Mouse (Mus musculus): ENCODE data around the gene Macc1. TPM values are rescaled to one million over a fixed set of nuclear protein-coding genes. Genes with fewer than 3 reads are reported as not detected.

Gene Macc1
- 2.1 and 2.7 TPM in 2 replicates for polyA plus RNA-seq (2015; fragmentation: Nextera tagmentation; extraction: Ambion mirVana)

- ATAC-seq: no peak
Measured at GRCm38 (mm10) chr12:119313970-119314369, at the start of gene Macc1. Macc1 (plus strand) TSS chr12:119314270.

GRCm38 (mm10) chr12:119264506-119264905, 49.6 kb upstream of the Macc1 start:
- Histone ChIP-seq H3K9me3 (no peaks in the 10 kb centered on the region), H3K27ac (no peak overlapping the region), H3K9ac (no peak overlapping the region), H3K4me3 (replicated peaks) (no peak overlapping the region), H3K36me3 (no peaks in the 10 kb centered on the region), H3K27me3 (replicated peaks) (no peaks in the 10 kb centered on the region), H3K4me2 (replicated peaks) (no peak overlapping the region), H3K4me1 (replicated peaks) (no peaks in the 10 kb centered on the region)
- WGBS: 93% methylated on average over 3 of the region's 3 CpGs
- ATAC-seq: no peak

More at GRCm38 (mm10) chr12:119313970-119314369, at the start of gene Macc1:
- H3K9ac ChIP-seq: no peak within 1 kb of the TSS
- no peak within 1 kb of the TSS for H3K27ac ChIP-seq
- no peaks in the 10 kb centered on the region for H3K36me3 ChIP-seq
- H3K4me3 ChIP-seq (replicated peaks): no peak within 1 kb of the TSS
- H3K4me1 ChIP-seq (replicated peaks): no peaks in the 10 kb centered on the region
- H3K4me2 ChIP-seq (replicated peaks): no peak within 1 kb of the TSS
- no peaks in the 10 kb centered on the region for H3K27me3 ChIP-seq (replicated peaks)
- no peaks in the 10 kb centered on the region for H3K9me3 ChIP-seq

GRCm38 (mm10) chr12:119268723-119269122, 45.3 kb upstream of the Macc1 start:
- no peaks in the 10 kb centered on the region for H3K27me3 ChIP-seq (replicated peaks)
- no peak overlapping the region for H3K4me3 ChIP-seq (replicated peaks)
- WGBS: 79% methylated on average over 1 of the region's 1 CpGs
- no peaks in the 10 kb centered on the region for H3K4me1 ChIP-seq (replicated peaks)
- H3K4me2 ChIP-seq (replicated peaks): no peak overlapping the region
- H3K27ac ChIP-seq: no peak overlapping the region
- ATAC-seq: no peak
- H3K9ac ChIP-seq: no peak overlapping the region
- no peaks in the 10 kb centered on the region for H3K9me3 ChIP-seq
- no peaks in the 10 kb centered on the region for H3K36me3 ChIP-seq

GRCm38 (mm10) chr12:119270036-119270435, 44.0 kb upstream of the Macc1 start:
- Histone ChIP-seq H3K36me3 (no peaks in the 10 kb centered on the region), H3K4me3 (replicated peaks) (no peak overlapping the region), H3K4me1 (replicated peaks) (no peaks in the 10 kb centered on the region), H3K27ac (no peak overlapping the region), H3K9me3 (no peaks in the 10 kb centered on the region), H3K27me3 (replicated peaks) (no peaks in the 10 kb centered on the region), H3K9ac (no peak overlapping the region), H3K4me2 (replicated peaks) (no peak overlapping the region)
- ATAC-seq: no peak
- 79% methylated on average over 2 of the region's 2 CpGs for WGBS

GRCm38 (mm10) chr12:119271964-119272363, 42.1 kb upstream of the Macc1 start:
- WGBS: 71% methylated on average over 1 of the region's 1 CpGs
- no peaks in the 10 kb centered on the region for H3K36me3 ChIP-seq
- no peak overlapping the region for H3K4me3 ChIP-seq (replicated peaks)
- no peaks in the 10 kb centered on the region for H3K27me3 ChIP-seq (replicated peaks)
- no peak overlapping the region for H3K9ac ChIP-seq
- no peaks in the 10 kb centered on the region for H3K4me1 ChIP-seq (replicated peaks)
- H3K9me3 ChIP-seq: no peaks in the 10 kb centered on the region
- H3K27ac ChIP-seq: no peak overlapping the region
- ATAC-seq: no peak
- H3K4me2 ChIP-seq (replicated peaks): no peak overlapping the region

- Histone ChIP-seq H3K36me3 (no peaks in the 10 kb centered on the region), H3K4me2 (replicated peaks) (no peak overlapping the region), H3K27ac (no peak overlapping the region), H3K4me1 (replicated peaks) (no peaks in the 10 kb centered on the region), H3K4me3 (replicated peaks) (no peak overlapping the region), H3K27me3 (replicated peaks) (no peaks in the 10 kb centered on the region), H3K9ac (no peak overlapping the region), H3K9me3 (no peaks in the 10 kb centered on the region)
- 13% methylated on average over 1 of the region's 1 CpGs for WGBS
- ATAC-seq: no peak
Measured at GRCm38 (mm10) chr12:119273605-119274004, 40.5 kb upstream of the Macc1 start.

- Histone ChIP-seq H3K27ac (no peak overlapping the region), H3K27me3 (replicated peaks) (no peaks in the 10 kb centered on the region), H3K36me3 (no peaks in the 10 kb centered on the region), H3K4me3 (replicated peaks) (no peak overlapping the region), H3K9ac (no peak overlapping the region), H3K4me1 (replicated peaks) (no peaks in the 10 kb centered on the region), H3K9me3 (no peaks in the 10 kb centered on the region), H3K4me2 (replicated peaks) (no peak overlapping the region)
- ATAC-seq: no peak
- 87% methylated on average over 1 of the region's 1 CpGs for WGBS
Measured at GRCm38 (mm10) chr12:119276282-119276681, 37.8 kb upstream of the Macc1 start.

- WGBS: 95% methylated on average over 6 of the region's 6 CpGs
- no peaks in the 10 kb centered on the region for H3K9me3 ChIP-seq
- H3K36me3 ChIP-seq: no peaks in the 10 kb centered on the region
- no peaks in the 10 kb centered on the region for H3K27me3 ChIP-seq (replicated peaks)
- no peak overlapping the region for H3K4me2 ChIP-seq (replicated peaks)
- no peaks in the 10 kb centered on the region for H3K4me1 ChIP-seq (replicated peaks)
- no peak overlapping the region for H3K9ac ChIP-seq
- ATAC-seq: no peak
- no peak overlapping the region for H3K4me3 ChIP-seq (replicated peaks)
- H3K27ac ChIP-seq: no peak overlapping the region
Measured at GRCm38 (mm10) chr12:119291618-119292017, 22.5 kb upstream of the Macc1 start.

GRCm38 (mm10) chr12:119303618-119304017, 10.5 kb upstream of the Macc1 start:
- H3K4me2 ChIP-seq (replicated peaks): no peak overlapping the region
- no peaks in the 10 kb centered on the region for H3K4me1 ChIP-seq (replicated peaks)
- H3K4me3 ChIP-seq (replicated peaks): no peak overlapping the region
- H3K9ac ChIP-seq: no peak overlapping the region
- H3K9me3 ChIP-seq: no peaks in the 10 kb centered on the region
- H3K36me3 ChIP-seq: no peaks in the 10 kb centered on the region
- no peaks in the 10 kb centered on the region for H3K27me3 ChIP-seq (replicated peaks)
- no peak for ATAC-seq
- no peak overlapping the region for H3K27ac ChIP-seq

- Histone ChIP-seq H3K9ac (no peak overlapping the region), H3K4me3 (replicated peaks) (no peak overlapping the region), H3K4me1 (replicated peaks) (no peaks in the 10 kb centered on the region), H3K4me2 (replicated peaks) (no peak overlapping the region), H3K27ac (no peak overlapping the region), H3K9me3 (no peaks in the 10 kb centered on the region), H3K36me3 (no peaks in the 10 kb centered on the region), H3K27me3 (replicated peaks) (no peaks in the 10 kb centered on the region)
- no peak for ATAC-seq
- whole genome bisulfite sequencing: 62% methylated on average over 3 of the region's 3 CpGs
Measured at GRCm38 (mm10) chr12:119313014-119313763, 881 bp upstream of the Macc1 start.

GRCm38 (mm10) chr12:119318799-119319198, 4.7 kb downstream of the Macc1 start:
- no peak for ATAC-seq
- Histone ChIP-seq H3K4me3 (replicated peaks) (no peak overlapping the region), H3K4me2 (replicated peaks) (no peak overlapping the region), H3K9me3 (no peaks in the 10 kb centered on the region), H3K36me3 (no peaks in the 10 kb centered on the region), H3K27ac (no peak overlapping the region), H3K27me3 (replicated peaks) (no peaks in the 10 kb centered on the region), H3K9ac (no peak overlapping the region), H3K4me1 (replicated peaks) (no peaks in the 10 kb centered on the region)
- 60% methylated on average over 1 of the region's 1 CpGs for WGBS

- H3K4me3 ChIP-seq (replicated peaks): no peak overlapping the region
- H3K27ac ChIP-seq: no peak overlapping the region
- no peak overlapping the region for H3K4me2 ChIP-seq (replicated peaks)
- no peaks in the 10 kb centered on the region for H3K27me3 ChIP-seq (replicated peaks)
- no peak for ATAC-seq
- no peaks in the 10 kb centered on the region for H3K9me3 ChIP-seq
- no peak overlapping the region for H3K9ac ChIP-seq
- no peaks in the 10 kb centered on the region for H3K36me3 ChIP-seq
- no peaks in the 10 kb centered on the region for H3K4me1 ChIP-seq (replicated peaks)
Measured at GRCm38 (mm10) chr12:119325400-119325799, 11.3 kb downstream of the Macc1 start.

- H3K4me3 ChIP-seq (replicated peaks): no peak overlapping the region
- H3K27me3 ChIP-seq (replicated peaks): no peaks in the 10 kb centered on the region
- no peak overlapping the region for H3K4me2 ChIP-seq (replicated peaks)
- H3K4me1 ChIP-seq (replicated peaks): no peaks in the 10 kb centered on the region
- H3K36me3 ChIP-seq: no peaks in the 10 kb centered on the region
- ATAC-seq: no peak
- no peaks in the 10 kb centered on the region for H3K9me3 ChIP-seq
- H3K27ac ChIP-seq: no peak overlapping the region
- 81% methylated on average over 4 of the region's 4 CpGs for WGBS
- H3K9ac ChIP-seq: no peak overlapping the region
Measured at GRCm38 (mm10) chr12:119330644-119331043, 16.6 kb downstream of the Macc1 start.

Data from intestine, embryonic 15.5 days (tissue).